Mouse (Mus musculus) layer of hippocampus, adult 2 months (tissue): ENCODE results near the gene Smoc1. TPM values are rescaled to one million over a fixed set of nuclear protein-coding genes. Genes with fewer than 3 reads are reported as not detected.

ENCODE experiments used
- DNase-seq, 2 experiments: peaks; one replicate each; pipeline ENCODE4 v3.0.0; 2022; ENCODE audit warnings: low spot score in 2 of 2
- H3K27ac ChIP-seq: fragments of 200-600 bp; 2 replicates; pipeline ENCODE4 v1.8.1; 2022
- H3K4me3 ChIP-seq: fragments of 200-600 bp; 2 replicates; pipeline ENCODE4 v1.8.1; 2022; ENCODE audit warnings: mild to moderate bottlenecking
- CTCF ChIP-seq: fragments of 200-600 bp; conservative IDR thresholded peaks from 2 replicates; pipeline ENCODE4 v1.8.1; 2022; ENCODE audit warnings: antibody characterized with exemption, mild to moderate bottlenecking, moderate library complexity
- total RNA-seq, 2 experiments: library from RNA; stranded (reverse); gene quantifications; 2 replicates each; pipeline ENCODE4 v1.2.3; 2021

Smoc1 gene
- total RNA-seq, 2 experiments from 2014 or later, result 7.6 to 8.0 TPM

DNA sequence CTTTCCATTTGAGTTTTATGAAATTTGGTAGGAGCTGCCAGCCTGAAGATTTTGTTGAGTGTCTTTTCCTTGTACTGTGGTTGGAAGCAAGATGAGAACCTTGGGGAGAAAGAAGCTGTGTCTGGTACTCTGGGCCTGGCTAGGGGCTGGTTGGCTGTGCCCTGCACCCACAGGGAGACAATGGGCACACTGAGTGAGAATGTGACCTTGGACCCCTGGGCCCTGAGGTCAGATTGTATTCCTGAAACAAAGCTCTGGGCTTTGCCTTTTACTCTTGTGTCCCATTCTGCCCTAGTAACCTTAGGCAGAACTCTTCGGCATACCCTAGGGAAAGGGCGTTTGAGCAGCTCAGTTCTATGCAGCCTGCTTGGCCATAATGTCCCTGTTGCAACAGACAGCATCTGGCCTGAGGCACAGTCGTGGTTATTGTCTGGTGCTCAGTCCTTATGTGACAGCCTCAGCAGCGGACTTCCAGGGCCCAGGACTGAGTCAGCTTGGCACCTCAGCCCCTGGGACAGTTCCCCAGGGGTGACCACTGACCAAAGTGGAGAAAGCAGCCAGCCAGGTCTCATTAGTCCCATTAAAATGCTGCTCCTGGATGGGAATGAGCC, 106.6 kb downstream of the Smoc1 start:
- no peak overlapping the region for H3K27ac ChIP-seq
- no peak overlapping the region for H3K4me3 ChIP-seq
- DNase-seq, result no peak
- no peak for TF ChIP-seq CTCF

DNA sequence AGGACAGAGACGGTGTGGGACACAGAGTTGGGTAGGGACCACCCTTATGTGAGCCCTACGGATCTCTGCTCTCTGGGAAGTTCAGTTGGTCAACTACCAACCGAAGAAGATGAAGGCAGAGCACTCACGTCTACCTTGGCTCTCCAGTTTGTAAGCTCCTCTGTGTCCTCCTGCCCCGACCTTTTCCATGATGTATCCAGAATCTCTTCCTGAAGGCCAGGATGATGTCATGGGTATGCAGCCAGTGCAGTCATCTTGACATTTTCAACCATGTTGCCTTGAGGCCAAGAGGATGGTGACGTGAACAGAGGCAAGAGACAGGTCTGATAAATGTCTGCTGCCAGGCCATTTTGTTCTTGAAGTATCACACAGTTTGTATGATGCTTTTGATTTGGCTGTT, 111.6 kb downstream of the Smoc1 start:
- no peak overlapping the region for H3K27ac ChIP-seq
- no peak for TF ChIP-seq CTCF
- H3K4me3 ChIP-seq, result no peak overlapping the region
- no peak for DNase-seq

- TF ChIP-seq CTCF, result no peak
- Histone ChIP-seq H3K4me3 (no peak overlapping the region), H3K27ac (no peak overlapping the region)
- no peak for DNase-seq
Measured at GRCm38 (mm10) chr12:81139463-81139862, 112.9 kb downstream of the Smoc1 start.

DNA sequence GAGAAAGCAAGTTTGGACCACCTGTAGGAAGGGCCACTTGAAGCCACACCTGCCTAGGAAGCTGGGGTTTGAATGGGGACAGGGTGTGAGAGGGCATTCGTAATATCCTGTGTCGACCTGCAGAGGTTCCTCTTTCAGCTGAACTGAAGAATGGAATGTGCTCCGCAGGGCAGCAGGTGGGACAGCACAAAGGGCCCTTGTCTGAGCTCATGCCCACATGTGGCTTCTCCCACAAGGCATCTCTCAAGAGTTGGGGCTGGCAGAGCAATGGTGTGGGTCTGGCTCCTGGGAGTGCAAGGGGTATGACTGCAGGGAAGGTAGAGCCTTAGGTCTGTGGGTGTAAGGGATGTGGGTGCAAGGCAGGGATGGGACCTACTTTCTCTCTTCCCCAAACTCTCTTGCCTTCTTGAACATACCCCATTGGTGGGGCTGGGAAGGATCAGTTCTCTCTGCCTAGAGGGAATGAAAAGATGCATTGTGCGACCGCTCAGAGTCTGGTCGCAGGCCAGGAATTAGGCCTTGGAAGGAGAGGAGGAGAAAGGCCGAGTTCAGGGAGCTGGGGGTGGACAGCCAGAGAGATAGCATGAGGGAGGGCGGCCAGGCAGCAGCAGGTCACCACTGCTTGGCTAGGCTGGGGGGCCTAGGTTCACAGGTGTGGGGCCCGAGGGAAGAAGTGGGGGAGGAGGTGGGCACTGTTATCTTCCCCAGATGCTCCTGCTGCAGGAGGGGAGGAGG, 114.2 kb downstream of the Smoc1 start:
- peak; percentile 37 to 42 for DNase-seq
- no peak overlapping the region for H3K4me3 ChIP-seq
- TF ChIP-seq CTCF, result no peak
- peak overlapping the region; percentile 70; the same call in 1 of the 2 replicates for H3K27ac ChIP-seq

DNA sequence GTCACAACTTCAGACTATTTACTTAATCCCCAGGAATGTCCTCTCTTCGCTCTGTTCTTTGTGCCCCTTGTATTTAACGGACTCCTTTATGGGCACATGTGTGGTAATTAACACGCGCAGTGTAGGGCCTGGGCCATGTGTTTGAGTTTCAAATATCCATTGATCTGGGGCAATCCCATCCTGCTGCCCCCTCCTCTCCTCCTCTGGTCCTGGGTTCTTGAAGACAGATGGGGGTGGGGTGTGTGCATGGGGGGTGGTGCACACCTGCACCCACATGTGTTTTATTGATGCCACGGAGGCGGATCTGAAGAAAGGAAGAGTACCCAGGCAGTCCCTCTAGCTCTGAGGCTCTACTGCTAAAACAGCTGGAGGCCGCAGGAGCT, 114.7 kb downstream of the Smoc1 start:
- H3K27ac ChIP-seq, result peak overlapping the region; percentile 70; the same call in 1 of the 2 replicates
- no peak for TF ChIP-seq CTCF

GRCm38 (mm10) chr12:81142231-81142630, 115.6 kb downstream of the Smoc1 start:
- H3K4me3 ChIP-seq, result no peak overlapping the region
- no peak for TF ChIP-seq CTCF
- no peak for DNase-seq
- H3K27ac ChIP-seq, result no peak overlapping the region

More for the DNA sequence above, 114.7 kb downstream of the Smoc1 start:
- H3K4me3 ChIP-seq, result no peak overlapping the region
- no peak for DNase-seq

DNA sequence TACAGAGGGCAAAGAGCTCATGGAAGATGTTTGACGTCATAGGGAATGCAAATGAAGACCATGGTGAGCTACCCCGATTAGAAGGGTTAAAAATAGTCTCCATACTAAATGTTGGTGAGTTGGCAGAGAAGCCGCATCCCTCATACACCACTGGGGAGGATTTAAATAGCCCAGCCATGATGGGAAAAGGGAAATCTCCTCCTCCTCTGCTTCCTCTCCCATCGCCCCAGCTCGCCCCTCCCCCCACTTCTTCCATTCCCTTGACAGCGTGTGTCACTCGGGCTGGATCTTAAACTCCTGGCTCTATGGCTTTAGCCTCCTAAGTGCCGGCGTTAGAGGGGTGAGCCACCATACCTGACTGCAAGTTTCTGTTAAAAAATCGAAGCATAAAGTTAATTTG, 117.6 kb downstream of the Smoc1 start:
- DNase-seq, result no peak
- Histone ChIP-seq H3K4me3 (no peak overlapping the region), H3K27ac (no peak overlapping the region)
- no peak for TF ChIP-seq CTCF

GRCm38 (mm10) chr12:81146417-81147180, 120.0 kb downstream of the Smoc1 start:
- DNase-seq, result no peak
- Histone ChIP-seq H3K4me3 (no peak overlapping the region), H3K27ac (no peak overlapping the region)
- TF ChIP-seq CTCF, result no peak

GRCm38 (mm10) chr12:81147956-81148355, 121.3 kb downstream of the Smoc1 start:
- no peak for TF ChIP-seq CTCF
- Histone ChIP-seq H3K4me3 (no peak overlapping the region), H3K27ac (no peak overlapping the region)
- DNase-seq, result no peak

GRCm38 (mm10) chr12:81150917-81151316, 124.3 kb downstream of the Smoc1 start:
- Histone ChIP-seq H3K27ac (no peak overlapping the region), H3K4me3 (no peak overlapping the region)
- no peak for DNase-seq
- TF ChIP-seq CTCF, result no peak

DNA sequence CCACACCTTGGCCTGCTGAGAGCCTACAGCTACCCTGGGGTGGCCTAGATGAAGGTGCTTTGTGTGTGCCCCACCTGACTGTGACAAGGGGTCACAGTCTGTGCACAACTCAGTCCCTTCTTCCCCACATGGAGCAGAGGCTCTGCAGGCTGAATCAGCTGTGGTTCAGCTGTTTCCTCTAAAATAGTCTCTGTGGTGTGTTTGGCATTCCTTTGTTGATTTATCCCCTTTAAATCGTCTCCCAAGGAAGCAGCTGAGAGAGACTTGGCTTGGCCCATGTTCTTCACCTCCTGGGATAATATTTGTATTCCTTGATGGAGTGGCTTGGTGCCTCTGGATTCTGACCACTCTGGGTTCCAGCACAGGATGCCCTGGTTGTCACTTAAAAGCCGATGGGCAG, 125.5 kb downstream of the Smoc1 start:
- DNase-seq, result no peak
- TF ChIP-seq CTCF, result no peak
- no peak overlapping the region for H3K27ac ChIP-seq

DNA sequence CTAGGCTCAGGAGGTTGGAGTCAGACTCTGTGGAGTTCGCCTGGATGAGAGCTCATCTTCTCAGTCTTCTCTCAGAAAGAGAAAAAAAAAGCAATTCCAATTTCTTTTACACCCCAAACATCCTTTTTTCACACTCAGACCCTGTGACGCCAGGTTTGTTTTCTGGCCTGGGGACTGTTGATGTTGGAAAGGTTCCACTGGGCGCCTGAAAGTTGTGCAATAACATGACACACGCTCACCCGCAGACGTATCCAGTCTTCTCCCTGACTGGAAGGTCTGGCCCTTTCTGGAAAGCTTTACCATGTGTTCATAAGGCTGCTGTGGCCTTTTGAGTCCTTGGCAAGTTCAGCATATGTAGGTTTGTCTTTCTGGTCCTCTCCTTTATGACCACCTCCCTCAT, 129.1 kb downstream of the Smoc1 start:
- DNase-seq, result no peak
- Histone ChIP-seq H3K27ac (no peak overlapping the region), H3K4me3 (no peak overlapping the region)
- TF ChIP-seq CTCF, result no peak

More for the DNA sequence above, 125.5 kb downstream of the Smoc1 start:
- no peak overlapping the region for H3K4me3 ChIP-seq

DNA sequence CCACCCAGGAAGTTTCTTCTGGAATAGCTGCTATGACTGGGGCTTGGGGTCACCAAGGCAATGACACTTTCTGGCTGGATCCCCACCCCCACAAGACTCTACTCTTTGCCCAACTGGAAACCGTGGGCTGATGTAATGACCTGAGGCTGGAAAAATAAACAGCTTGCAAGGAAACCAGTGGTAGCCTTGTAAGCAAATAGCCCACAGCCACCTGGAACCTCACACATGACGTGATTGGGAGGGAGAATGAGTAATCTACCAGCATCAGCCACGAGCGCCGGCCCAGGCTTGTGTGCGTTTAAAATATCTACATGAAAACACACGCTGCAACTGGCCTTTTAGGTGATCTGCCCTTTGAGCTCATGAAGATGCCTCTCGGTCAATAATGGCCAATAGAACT, 130.2 kb downstream of the Smoc1 start:
- H3K4me3 ChIP-seq, result no peak overlapping the region
- H3K27ac ChIP-seq, result no peak overlapping the region
- DNase-seq, result no peak
- no peak for TF ChIP-seq CTCF
